Mouse (Mus musculus) hematopoietic stem cell, adult 5-6 weeks (primary cell): ENCODE measurements around the gene Tspan31. TPM values are rescaled to one million over a fixed set of nuclear protein-coding genes. Genes with fewer than 3 reads are reported as not detected.
"Not testable (repeated sequence)": the region's sequence is repeated elsewhere in the genome, so short reads cannot be mapped to it uniquely, and the experiment has no call there.

Experiments used
- ATAC-seq, 2 experiments: fragments of 125-278 bp in 1 of 2; replicated peaks in 1 of 2; 2 replicates each; pipeline ENCODE4 v1.8.0; 2016 to 2017; ENCODE audit warnings: inconsistent platforms in 2 of 2, mild to moderate bottlenecking in 2 of 2, moderate number of reproducible peaks in 2 of 2, low read depth in 1 of 2, moderate TSS enrichment in 1 of 2; ENCODE audit not compliant: low FRiP score in 2 of 2, poor library complexity in 2 of 2, severe bottlenecking in 2 of 2, insufficient read depth in 1 of 2, low TSS enrichment in 1 of 2
- total RNA-seq: library from RNA; stranded (forward); fragments of 172-1452, 232-1000 nt; gene quantifications from 2 replicates; pipeline ENCODE4 v1.2.3, GENCODE M21; 2017

The Tspan31 gene
- total RNA-seq, 1 experiment from 2014 or later, result 54.5 TPM

DNA sequence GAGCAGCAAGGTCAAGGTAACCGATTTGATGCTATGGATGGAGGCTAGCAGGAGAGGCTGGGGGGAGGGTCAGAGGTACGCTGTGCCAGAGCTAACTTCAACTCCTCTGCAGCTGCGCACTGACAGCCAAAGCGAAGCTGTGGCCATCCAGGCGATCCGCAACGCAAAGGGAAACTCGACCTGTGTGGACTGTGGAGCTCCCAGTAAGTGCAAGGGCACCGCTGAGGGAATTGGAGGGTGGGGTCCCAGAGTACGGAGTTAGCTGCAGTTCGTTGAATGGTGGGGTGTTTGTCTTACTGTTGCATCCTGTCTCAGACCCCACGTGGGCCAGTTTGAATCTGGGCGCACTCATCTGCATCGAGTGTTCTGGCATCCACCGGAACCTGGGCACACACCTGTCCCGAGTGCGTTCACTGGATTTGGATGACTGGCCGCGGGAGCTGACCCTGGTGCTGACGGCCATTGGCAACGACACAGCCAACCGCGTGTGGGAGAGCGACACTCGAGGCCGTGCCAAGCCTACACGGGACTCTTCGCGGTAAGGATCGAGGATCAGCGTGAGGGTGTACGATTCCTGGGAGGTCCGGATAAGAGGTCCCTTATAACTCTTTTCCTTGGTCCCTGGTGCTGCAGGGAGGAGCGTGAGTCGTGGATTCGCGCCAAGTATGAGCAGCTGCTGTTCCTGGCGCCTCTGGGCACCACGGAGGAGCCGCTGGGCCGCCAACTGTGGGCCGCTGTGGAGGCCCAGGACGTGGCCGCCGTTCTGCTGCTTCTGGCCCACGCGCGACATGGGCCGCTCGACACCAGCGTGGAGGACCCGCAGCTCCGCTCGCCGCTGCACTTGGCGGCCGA lies 20.7 kb upstream of the Tspan31 start:
- no peak for ATAC-seq

DNA sequence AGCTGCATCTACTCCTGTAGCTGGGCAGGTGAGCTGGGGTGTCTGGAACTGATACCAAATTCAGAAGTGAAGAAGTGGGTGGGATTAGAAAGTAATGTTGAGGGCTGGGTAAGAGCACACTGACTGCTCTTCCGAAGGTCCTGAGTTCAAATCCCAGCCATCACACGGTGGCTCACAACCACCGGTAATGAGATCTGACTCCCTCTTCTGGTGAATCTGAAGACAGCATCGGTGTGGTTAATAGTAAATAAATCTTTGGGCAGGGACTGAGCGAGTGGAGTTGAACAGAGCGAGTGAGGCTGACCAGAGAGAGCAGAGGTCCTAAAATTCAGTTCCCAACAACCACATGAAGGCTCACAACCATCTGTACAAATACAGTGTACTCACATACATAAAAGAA lies 15.6 kb upstream of the Tspan31 start:
- no peak for ATAC-seq

DNA sequence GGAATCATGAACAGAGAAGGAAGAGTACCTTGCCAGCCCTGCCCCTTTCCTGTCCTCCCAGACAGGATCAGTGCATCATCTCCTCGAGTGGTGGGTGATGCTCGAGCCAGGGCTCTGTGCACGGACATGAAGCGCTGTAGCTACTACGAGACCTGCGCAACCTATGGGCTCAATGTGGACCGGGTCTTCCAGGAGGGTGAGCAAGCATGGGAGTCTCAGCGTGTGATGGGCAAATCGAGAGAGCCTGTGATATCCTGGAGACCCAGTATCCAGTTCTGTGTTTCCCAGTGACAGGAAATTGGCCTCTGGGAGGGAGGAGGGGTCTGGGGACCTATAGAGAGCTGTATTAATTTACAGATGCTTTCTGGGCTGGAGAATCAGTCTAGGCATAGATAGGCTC lies 15.0 kb upstream of the Tspan31 start:
- no peak for ATAC-seq

DNA sequence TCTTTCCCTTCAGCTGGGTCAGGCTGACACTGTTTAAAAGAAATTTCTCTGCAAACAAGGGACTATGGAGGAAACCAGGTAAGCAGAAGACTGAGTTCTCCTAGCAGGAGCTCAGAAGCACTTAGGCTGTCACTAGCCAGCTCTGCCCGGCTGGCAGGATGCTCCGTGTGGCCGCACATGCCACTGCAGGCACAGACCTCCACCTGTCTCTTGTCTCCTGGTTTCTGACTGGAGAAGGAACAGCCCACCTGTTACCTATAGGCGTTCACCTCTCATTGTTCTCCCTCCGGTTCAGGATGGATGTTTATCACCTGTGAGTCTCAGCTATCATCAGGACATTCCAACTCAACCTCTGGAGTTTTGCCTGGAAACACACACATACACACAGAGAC lies 13.8 kb upstream of the Tspan31 start:
- ATAC-seq, result no peak

DNA sequence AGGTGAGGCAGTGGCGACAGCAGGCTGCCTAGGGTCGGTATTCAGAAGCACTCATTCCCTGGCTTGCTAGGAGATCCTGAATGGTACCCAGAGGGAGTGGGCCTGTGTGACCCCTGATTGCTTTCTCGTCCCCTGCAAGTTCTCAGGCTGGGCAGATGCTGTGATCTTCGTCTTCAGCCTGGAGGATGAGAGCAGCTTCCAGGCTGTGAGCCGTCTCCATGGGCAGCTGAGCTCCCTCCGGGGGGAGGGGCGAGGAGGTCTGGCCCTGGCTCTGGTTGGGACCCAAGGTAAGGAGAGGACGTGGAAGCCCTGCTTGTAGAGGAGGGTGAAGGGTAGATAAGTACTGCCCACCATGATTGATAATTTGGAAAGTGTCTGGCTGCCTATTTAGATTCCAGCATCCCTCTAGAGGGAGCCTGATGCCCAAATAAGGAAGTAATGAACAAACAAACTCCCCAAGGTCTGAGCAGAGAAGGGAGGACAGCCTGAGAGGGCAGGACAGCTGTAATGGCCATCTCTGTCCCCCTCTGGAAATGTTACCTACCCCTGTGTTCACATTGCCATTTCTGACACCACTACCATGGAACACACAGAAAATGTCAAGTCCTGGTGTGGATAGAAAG lies 13.3 kb upstream of the Tspan31 start:
- ATAC-seq, result no peak

DNA sequence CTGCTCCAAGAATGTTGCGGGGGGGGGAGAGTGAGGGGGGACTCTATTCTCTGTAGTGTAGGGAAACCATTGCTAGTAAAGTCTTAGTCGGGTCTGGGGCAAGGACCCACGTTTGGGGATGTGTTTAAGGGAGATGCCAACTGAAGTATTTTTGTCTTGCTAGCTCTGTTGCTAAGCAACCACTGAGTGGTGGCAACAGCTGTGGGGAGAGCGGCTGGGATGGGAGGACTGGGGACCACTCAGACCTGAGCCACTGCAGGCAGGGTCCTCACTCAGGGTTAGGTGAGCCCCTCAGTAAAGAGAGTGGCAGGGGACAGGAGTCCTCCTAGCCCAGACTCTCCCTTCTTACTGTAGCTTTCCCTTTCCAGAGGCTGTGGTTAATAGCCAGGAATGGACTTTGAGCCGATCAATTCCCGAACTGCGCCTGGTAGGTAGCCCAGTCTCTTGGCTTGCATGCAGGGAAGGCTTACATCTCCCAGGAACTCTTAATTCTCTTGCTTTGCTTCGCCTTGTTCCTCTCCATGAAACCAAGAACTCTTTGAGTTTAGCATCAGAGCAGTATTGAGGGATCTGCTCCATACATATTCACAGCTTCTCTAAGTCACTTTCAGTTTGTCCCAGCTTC lies 12.0 kb upstream of the Tspan31 start:
- no peak for ATAC-seq

DNA sequence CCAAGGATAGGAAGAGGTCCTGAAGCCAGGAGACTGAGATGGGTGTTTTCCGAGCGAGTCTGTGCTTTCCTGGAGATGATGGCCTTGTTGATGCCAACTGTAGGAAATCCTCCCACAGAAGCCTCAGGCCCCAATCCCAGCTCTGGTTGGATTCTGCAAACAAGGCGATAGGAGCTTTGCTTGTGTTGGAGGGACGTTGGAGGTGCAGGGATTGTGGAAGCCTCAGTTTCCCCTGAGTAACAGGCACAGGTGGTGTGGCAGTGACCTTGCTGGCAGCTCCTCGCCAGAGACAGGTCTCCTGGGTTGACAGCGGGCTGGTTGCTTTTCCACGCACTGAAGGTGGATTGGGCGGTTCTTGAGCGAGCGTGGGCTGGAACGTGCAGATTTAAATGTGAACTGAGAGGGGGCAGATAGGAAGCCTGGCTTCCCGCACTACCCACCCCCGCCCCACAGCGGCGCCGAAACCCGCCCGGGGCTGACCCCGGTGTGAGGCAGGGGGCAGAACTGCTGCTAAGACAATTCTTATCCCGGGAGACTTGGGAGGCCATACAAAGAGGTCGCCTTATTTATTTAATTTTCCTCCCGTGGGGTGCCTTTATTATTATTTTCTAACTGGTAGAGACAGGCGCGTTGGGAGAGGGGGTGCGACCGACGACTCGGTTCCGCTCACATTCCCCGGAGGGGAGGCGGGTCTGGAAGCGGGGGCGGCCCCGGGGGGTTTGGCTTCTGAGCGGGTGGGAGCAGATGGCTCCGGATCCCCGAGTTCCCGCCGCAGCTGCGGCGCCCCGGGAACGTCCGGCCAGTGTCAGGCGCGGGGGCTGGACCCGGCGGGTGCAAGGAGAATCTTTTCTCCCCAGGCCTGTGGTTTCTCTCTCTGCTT lies 11.1 kb upstream of the Tspan31 start:
- no peak for ATAC-seq

DNA sequence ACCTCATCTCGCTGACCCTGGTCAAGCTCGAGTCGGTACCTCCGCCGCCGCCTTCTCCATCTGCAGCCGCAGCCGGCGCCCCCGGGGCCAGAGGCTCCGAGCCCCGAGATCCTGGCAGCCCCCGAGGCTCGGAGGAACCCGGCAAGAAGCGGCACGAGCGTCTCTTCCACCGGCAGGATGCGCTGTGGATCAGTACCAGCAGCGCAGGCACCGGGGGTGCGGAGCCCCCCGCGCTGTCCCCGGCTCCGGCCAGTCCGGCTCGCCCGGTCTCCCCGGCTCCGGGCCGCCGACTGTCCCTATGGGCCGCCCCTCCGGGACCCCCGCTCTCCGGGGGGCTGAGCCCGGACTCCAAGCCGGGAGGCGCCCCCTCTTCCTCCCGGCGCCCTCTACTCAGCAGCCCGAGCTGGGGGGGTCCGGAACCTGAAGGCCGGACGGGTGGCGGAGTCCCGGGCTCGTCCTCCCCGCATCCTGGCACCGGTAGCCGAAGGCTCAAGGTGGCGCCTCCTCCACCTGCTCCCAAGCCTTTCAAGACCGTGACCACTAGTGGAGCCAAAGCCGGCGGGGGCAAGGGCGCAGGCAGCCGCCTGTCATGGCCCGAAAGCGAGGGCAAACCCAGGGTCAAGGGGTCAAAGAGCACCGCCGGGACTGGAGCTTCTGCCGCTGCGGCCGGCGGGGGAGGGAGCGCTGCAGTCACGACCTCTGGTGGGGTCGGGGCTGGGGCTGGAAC lies 9.8 kb upstream of the Tspan31 start:
- no peak for ATAC-seq

DNA sequence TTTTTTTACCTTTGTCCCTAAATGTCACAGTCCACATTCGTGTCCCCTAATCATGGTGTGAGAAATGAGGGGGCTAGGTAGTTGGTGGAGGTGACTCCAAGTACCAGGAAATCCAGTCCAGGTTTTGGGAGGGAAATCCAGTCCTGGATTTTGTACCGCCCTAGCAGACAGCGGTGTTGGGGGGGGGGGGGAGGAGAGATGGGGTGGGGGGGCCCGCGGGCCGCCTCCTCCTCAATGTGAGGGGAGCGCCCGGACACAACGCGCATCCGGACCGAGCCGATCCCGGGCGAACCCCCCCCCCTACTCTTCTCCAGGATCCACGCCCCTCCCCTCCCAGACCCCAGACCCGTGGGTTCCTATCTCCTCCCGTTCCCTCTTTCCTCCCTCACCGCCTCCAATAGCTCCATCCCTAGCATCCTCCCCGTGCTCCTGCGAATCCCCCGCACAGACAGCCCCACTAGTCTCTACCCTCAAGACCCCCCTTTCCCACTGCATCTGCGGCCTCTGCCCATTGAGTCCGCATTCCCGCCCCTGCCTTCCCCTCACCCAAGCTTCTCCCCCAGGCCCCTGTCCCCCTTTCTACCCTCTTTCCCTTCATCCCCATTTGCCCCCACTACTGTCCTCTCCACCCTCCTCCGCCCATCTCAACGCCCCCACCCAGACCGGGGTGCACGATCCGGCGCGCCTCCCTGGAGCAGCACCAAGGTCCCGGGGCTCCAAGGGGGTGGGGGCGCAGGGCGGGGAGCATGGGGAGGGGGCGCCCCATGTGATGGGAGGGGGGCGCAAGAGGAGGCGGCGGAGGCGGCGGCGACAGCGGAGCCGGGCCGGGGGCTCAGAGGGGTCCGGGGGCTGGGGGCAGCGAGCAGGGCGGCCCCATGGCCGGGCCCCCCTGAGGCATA lies 8.9 kb upstream of the Tspan31 start:
- ATAC-seq, result no peak

DNA sequence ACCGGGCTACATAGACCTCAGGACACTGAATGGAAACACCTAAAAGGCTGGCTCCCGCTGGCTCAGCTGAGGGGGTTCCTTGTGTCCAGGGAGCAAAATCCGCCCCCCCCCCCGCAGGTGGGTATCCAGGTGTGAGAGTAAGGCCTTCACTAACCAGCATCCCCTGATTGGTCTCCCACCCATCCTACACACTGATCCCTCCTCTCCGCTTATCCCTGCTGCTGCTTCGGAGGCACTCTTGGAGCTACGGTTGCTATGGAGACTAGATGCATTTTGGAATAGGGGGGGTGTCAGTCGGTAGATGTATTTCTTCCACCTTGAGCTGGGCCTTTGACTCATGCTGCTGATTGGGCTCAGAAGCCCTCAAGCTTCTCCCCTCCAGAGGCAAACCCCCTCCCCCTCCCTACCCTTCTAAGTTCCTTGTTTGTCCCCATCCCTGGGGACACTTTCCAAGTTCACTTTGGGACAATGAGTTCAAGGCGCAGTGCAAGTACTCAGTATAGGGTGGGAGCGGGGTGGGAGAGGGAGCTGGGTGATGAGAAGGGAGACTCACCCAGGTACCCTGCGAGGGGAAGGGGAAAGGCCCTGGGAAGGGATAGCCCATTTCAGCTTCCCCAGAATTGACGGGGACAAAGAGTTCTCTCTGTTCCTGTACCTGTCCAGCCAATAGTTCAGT lies 8.1 kb upstream of the Tspan31 start:
- ATAC-seq, result no peak

DNA sequence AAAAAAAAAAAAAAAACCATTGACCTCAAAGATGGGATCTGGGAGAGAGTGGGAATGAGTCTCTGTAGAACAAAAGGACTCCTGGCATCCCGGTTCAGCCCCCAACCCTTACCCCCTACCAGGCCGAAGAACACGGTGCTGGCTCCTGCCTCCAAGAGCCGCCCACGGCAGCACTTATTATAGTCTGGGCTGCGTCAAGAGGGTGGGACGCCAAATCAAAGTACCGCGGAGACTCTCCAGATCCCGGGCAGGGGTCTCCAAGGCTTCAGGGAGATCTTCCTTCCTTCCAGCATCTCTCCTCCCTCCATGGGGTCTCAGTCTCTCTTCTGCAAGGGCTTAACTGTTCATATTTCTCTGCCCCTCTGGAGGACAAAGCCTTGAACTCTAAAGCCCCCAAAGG lies 7.5 kb upstream of the Tspan31 start:
- no peak for ATAC-seq

DNA sequence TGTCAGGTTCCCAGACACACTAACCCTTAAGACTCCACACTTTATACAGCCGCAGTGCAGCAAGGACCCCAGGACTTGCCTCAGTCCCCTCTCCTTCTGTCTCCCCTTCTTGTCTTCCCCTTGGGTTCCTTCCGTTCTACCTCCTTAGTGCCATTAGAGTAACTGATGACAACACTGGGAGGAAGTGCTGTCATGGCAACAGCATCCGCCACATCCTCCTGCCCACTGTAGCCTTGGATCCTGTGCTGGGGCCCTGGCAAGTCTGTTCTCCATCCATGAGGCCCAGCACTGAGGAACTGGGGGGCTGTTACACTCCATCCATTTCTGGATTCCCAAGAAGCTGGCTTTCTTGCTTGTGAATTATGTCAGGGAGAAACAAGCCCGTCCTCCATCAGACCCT lies 6.0 kb upstream of the Tspan31 start:
- peak; percentile 74 to 77 for ATAC-seq

DNA sequence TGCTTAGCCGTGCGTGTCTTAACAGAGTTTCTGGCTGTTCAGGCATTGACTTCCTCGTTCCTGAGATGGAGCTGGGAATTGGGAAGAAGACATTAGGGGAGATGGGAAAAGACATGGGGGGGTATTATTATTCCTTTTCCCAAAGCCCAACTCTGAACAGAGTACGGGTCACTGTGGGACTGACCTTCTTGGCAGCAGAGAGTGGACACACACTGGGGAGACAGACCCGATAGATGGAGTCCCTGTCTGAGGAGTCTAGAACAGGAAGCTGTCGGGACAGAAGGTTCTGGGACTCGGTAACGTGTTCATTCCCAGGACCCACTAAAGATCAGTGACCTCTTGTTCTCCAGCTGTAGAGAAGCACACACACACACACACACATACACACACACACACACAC lies 5.6 kb upstream of the Tspan31 start:
- ATAC-seq, result peak in 1 of 2 experiments; percentile 15; a peak in 1 of 4 replicates

DNA sequence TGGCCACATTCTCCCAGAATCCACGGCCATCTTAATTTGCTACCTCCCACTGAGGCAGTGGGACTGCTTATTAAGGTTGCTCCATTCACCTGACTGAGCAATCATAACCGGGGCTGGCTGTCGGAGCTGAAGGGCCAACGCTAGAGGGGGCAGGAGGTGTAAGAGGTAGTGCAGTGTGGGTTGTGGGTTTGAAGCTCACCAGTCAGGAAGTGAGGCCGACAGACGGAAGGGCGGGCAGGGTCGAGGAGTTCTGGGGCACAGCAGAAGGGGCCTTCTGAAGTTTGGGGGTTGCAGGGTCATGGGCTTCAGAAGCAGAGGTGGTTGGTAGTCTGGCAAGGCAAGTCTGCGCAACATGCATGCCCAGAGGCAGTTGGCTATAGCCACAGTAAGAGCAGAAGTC lies 5.0 kb upstream of the Tspan31 start, which contains the start of gene Agap2:
Gene Agap2, plus strand, starts transcription at position 205 of the 400 bp plus-strand sequence.
- peak; percentile 85 to 87 for ATAC-seq

DNA sequence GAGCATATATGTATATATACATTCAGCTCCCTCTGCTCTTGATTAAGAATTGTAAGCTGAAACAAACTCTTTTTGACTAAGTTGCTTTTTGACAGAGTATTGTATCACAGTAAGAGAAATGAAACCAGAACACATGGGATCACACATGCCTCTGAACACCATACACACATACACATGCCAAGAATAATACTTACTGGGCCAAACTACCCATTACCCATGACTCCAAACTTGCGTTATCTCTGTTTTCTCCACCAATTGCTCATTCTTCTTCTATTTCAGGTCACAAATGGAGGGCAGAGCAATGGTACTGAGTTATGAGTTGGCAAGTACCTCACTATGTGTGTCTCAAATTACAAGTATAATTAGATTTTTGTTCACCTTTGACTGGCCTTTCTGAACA lies 3.9 kb upstream of the Tspan31 start:
- ATAC-seq, result no peak

DNA sequence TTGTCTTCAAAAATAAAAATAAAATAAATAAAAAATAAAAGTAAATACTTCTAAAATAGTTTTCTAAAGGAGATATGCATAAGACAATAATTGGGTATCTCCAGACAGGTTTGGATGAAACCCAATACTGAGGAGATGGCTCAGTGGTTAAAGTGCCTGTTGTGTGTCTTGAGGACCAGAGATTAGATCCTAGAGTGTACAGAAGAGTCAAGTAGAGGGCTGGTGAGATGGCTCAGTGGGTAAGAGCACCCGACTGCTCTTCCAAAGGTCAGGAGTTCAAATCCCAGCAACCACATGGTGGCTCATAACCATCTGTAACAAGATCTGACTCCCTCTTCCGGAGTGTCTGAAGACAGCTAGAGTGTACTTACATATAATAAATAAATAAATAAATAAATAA lies 2.9 kb upstream of the Tspan31 start:
- not testable (repeated sequence) for ATAC-seq
